Mouse (Mus musculus): ENCODE measurements around the gene Fgfr2. TPM values are rescaled to one million over a fixed set of nuclear protein-coding genes. Genes with fewer than 3 reads are reported as not detected.

Fgfr2 gene
- polyA plus RNA-seq, 1 experiment from 2014 or later: 18.5 TPM

- Histone ChIP-seq H3K9me3 (replicated peaks) (no peaks in the 10 kb centered on the region), H3K36me3 (no peaks in the 10 kb centered on the region), H3K27ac (no peak overlapping the region), H3K9ac (no peak overlapping the region), H3K4me1 (no peaks in the 10 kb centered on the region), H3K27me3 (replicated peaks) (0 out of 2 replicates have a peak, but pooled peaks cover 4% of the 10 kb centered on the region), H3K4me2 (no peak overlapping the region), H3K4me3 (no peak overlapping the region)
- WGBS (ENCODE audit: insufficient replicate concordance): 39% methylated on average over 7 of the region's 7 CpGs
- no peak for ATAC-seq
Observed at GRCm38 (mm10) chr7:132197817-132198475, 925.2 kb downstream of the Fgfr2 start.

DNA sequence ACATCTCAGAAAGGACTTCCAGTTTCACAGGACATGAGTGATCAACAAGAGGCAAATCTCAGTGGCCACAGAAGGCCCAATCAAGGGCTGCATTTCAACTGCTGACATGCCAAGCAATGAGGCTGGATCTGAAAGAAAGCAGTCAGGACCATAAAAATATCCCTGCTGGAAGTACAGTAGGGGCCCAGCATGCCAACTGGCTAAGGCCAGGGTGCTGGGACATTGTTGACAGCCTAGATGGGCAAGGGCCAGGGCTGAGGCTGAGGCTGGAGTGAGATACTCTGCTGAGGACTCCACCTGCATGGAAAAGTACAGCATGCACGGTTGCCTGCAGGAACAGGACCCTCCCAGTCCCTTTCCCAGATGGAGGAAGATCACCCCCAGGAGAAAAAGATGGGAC is 926.6 kb downstream of the Fgfr2 start:
- no peak for ATAC-seq
- WGBS (ENCODE audit: insufficient replicate concordance): 40% methylated on average over 1 of the region's 1 CpGs
- Histone ChIP-seq H3K27ac (no peak overlapping the region), H3K27me3 (replicated peaks) (0 out of 2 replicates have a peak, but pooled peaks cover 4% of the 10 kb centered on the region), H3K9me3 (replicated peaks) (no peaks in the 10 kb centered on the region), H3K4me3 (no peak overlapping the region), H3K4me2 (no peak overlapping the region), H3K36me3 (no peaks in the 10 kb centered on the region), H3K9ac (no peak overlapping the region), H3K4me1 (no peaks in the 10 kb centered on the region)

GRCm38 (mm10) chr7:132193606-132194005 is 929.5 kb downstream of the Fgfr2 start:
- Histone ChIP-seq H3K9me3 (replicated peaks) (no peaks in the 10 kb centered on the region), H3K4me2 (no peak overlapping the region), H3K27ac (no peak overlapping the region), H3K4me1 (no peaks in the 10 kb centered on the region), H3K9ac (no peak overlapping the region), H3K4me3 (no peak overlapping the region), H3K36me3 (no peaks in the 10 kb centered on the region), H3K27me3 (replicated peaks) (no peaks in the 10 kb centered on the region)
- 76% methylated on average over 2 of the region's 2 CpGs for whole genome bisulfite sequencing (ENCODE audit: insufficient replicate concordance)
- ATAC-seq: no peak

DNA sequence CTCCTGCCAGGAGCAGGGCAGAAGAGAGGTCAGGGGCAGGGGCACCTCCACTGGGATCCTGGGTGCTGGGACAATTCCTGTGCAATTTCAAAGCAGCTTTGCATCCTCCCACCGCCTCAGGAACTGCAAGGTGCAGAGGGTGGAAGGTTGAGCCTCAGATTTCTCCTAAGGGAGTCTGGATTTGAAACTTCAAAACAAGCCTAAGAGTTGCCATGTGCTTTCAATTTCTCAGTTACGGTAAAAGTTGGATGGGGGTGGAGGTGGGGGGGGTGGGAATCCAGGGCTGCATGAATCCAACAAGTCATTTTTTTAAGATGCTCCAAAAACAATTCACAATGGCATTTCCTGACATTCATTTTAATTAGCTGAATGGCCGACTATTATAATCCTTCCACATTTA is 935.7 kb downstream of the Fgfr2 start:
- no peaks in the 10 kb centered on the region for H3K4me1 ChIP-seq
- H3K9me3 ChIP-seq (replicated peaks): no peaks in the 10 kb centered on the region
- WGBS (ENCODE audit: insufficient replicate concordance): 67% methylated on average over 3 of the region's 3 CpGs
- no peak for ATAC-seq
- H3K27ac ChIP-seq: no peak overlapping the region
- H3K4me3 ChIP-seq: no peak overlapping the region
- H3K4me2 ChIP-seq: no peak overlapping the region
- H3K9ac ChIP-seq: no peak overlapping the region
- no peaks in the 10 kb centered on the region for H3K36me3 ChIP-seq
- no peaks in the 10 kb centered on the region for H3K27me3 ChIP-seq (replicated peaks)

DNA sequence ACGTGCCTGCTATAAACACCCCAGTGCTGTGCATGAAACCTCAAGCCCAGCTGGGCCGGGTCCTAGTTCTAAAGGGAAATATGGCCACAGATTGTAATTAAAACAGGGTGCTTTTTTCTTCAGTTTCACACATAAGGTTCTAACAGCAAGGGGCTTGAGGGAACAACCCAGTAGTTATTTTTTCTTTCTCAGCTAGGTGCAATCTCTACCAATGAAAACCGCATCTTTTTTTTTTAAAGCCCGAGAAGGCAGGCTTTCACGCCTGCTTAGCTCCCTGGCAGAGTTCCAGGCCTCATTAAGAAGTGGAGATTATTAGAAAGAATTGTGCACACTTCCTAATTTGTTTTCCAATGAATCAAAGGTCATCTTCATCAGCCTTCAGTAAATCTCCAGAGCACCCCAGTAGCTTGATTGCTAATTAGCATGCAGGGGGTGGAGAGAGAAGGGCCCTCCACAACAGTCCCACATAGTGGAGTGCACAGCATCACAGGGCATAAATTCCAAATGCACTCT is 939.2 kb downstream of the Fgfr2 start:
- no peaks in the 10 kb centered on the region for H3K27me3 ChIP-seq (replicated peaks)

GRCm38 (mm10) chr7:132181586-132182198 is 941.5 kb downstream of the Fgfr2 start:
- H3K27ac ChIP-seq: no peak overlapping the region
- H3K9ac ChIP-seq: no peak overlapping the region
- H3K4me3 ChIP-seq: no peak overlapping the region
- no peak overlapping the region for H3K4me2 ChIP-seq
- whole genome bisulfite sequencing (ENCODE audit: insufficient replicate concordance): 78% methylated on average over 4 of the region's 4 CpGs
- no peaks in the 10 kb centered on the region for H3K27me3 ChIP-seq (replicated peaks)
- no peak for ATAC-seq
- no peaks in the 10 kb centered on the region for H3K9me3 ChIP-seq (replicated peaks)
- no peaks in the 10 kb centered on the region for H3K4me1 ChIP-seq
- H3K36me3 ChIP-seq: no peaks in the 10 kb centered on the region

More for the DNA sequence above, 939.2 kb downstream of the Fgfr2 start:
- H3K4me3 ChIP-seq: no peak overlapping the region
- H3K27ac ChIP-seq: no peak overlapping the region
- WGBS (ENCODE audit: insufficient replicate concordance): 62% methylated on average over 5 of the region's 5 CpGs
- no peak overlapping the region for H3K9ac ChIP-seq
- no peak for ATAC-seq
- H3K4me1 ChIP-seq: no peaks in the 10 kb centered on the region
- no peaks in the 10 kb centered on the region for H3K36me3 ChIP-seq
- H3K4me2 ChIP-seq: no peak overlapping the region
- no peaks in the 10 kb centered on the region for H3K9me3 ChIP-seq (replicated peaks)

- no peak overlapping the region for H3K4me3 ChIP-seq
- WGBS (ENCODE audit: insufficient replicate concordance): 70% methylated on average over 3 of the region's 3 CpGs
- no peaks in the 10 kb centered on the region for H3K4me1 ChIP-seq
- H3K27me3 ChIP-seq (replicated peaks): no peaks in the 10 kb centered on the region
- no peak overlapping the region for H3K4me2 ChIP-seq
- ATAC-seq: no peak
- no peaks in the 10 kb centered on the region for H3K36me3 ChIP-seq
- H3K9me3 ChIP-seq (replicated peaks): no peaks in the 10 kb centered on the region
- no peak overlapping the region for H3K9ac ChIP-seq
- H3K27ac ChIP-seq: no peak overlapping the region
Observed at GRCm38 (mm10) chr7:132181042-132181441, 942.1 kb downstream of the Fgfr2 start.

DNA sequence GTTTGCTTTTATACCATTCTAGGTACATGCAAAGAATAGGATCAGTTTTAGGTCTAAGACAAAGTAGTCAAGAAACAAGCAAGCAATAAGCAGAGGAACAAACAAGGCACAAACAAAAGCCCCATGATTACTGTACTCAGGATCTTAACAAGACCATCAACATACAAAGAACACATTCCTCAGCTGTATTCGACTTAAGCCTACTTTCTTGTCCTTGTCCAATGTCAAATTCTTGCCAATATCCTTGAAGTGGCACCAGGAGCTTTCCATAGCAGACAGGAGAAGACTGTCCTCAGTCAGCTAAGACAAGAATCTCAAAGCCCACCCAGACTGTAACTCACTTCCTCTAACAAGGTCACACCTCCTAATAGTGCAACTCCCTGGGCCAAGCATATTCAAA is 944.1 kb downstream of the Fgfr2 start:
- H3K9me3 ChIP-seq (replicated peaks): no peaks in the 10 kb centered on the region
- WGBS (ENCODE audit: insufficient replicate concordance): 21% methylated on average over 1 of the region's 1 CpGs
- H3K4me2 ChIP-seq: no peak overlapping the region
- no peak for ATAC-seq
- no peak overlapping the region for H3K9ac ChIP-seq
- H3K36me3 ChIP-seq: no peaks in the 10 kb centered on the region
- H3K27me3 ChIP-seq (replicated peaks): no peaks in the 10 kb centered on the region
- H3K4me3 ChIP-seq: no peak overlapping the region
- no peak overlapping the region for H3K27ac ChIP-seq
- H3K4me1 ChIP-seq: no peaks in the 10 kb centered on the region

- 66% methylated on average over 5 of the region's 5 CpGs for WGBS (ENCODE audit: insufficient replicate concordance)
- no peak overlapping the region for H3K9ac ChIP-seq
Observed at GRCm38 (mm10) chr7:132174787-132175186, 948.4 kb downstream of the Fgfr2 start.

GRCm38 (mm10) chr7:132174296-132174695 is 948.9 kb downstream of the Fgfr2 start:
- WGBS (ENCODE audit: insufficient replicate concordance): 53% methylated on average over 2 of the region's 2 CpGs
- no peak overlapping the region for H3K9ac ChIP-seq
- no peak overlapping the region for H3K4me2 ChIP-seq
- no peaks in the 10 kb centered on the region for H3K9me3 ChIP-seq (replicated peaks)
- no peaks in the 10 kb centered on the region for H3K27me3 ChIP-seq (replicated peaks)
- ATAC-seq: no peak
- no peak overlapping the region for H3K4me3 ChIP-seq
- H3K36me3 ChIP-seq: no peaks in the 10 kb centered on the region
- no peak overlapping the region for H3K27ac ChIP-seq
- no peaks in the 10 kb centered on the region for H3K4me1 ChIP-seq

More at GRCm38 (mm10) chr7:132174787-132175186, 948.4 kb downstream of the Fgfr2 start:
- Histone ChIP-seq H3K27ac (no peak overlapping the region), H3K36me3 (no peaks in the 10 kb centered on the region), H3K4me1 (no peaks in the 10 kb centered on the region), H3K4me2 (no peak overlapping the region), H3K27me3 (replicated peaks) (no peaks in the 10 kb centered on the region), H3K4me3 (no peak overlapping the region), H3K9me3 (replicated peaks) (no peaks in the 10 kb centered on the region)
- no peak for ATAC-seq

- H3K4me3 ChIP-seq: no peak overlapping the region
- no peaks in the 10 kb centered on the region for H3K4me1 ChIP-seq
- no peaks in the 10 kb centered on the region for H3K36me3 ChIP-seq
- H3K9me3 ChIP-seq (replicated peaks): no peaks in the 10 kb centered on the region
- no peak overlapping the region for H3K9ac ChIP-seq
- H3K4me2 ChIP-seq: no peak overlapping the region
- no peak overlapping the region for H3K27ac ChIP-seq
- H3K27me3 ChIP-seq (replicated peaks): no peaks in the 10 kb centered on the region
- 60% methylated on average over 5 of the region's 5 CpGs for WGBS (ENCODE audit: insufficient replicate concordance)
- no peak for ATAC-seq
Observed at GRCm38 (mm10) chr7:132172220-132172619, 950.9 kb downstream of the Fgfr2 start.

- Histone ChIP-seq H3K4me2 (no peak overlapping the region), H3K9ac (no peak overlapping the region), H3K4me1 (no peaks in the 10 kb centered on the region), H3K27me3 (replicated peaks) (no peaks in the 10 kb centered on the region), H3K36me3 (no peaks in the 10 kb centered on the region), H3K4me3 (no peak overlapping the region), H3K9me3 (replicated peaks) (no peaks in the 10 kb centered on the region), H3K27ac (no peak overlapping the region)
- no peak for ATAC-seq
- WGBS (ENCODE audit: insufficient replicate concordance): 61% methylated on average over 5 of the region's 5 CpGs
Observed at GRCm38 (mm10) chr7:132171716-132172115, 951.4 kb downstream of the Fgfr2 start.

Data from liver, embryonic 12.5 days (tissue).